Mouse (Mus musculus) hindbrain, embryonic 10.5 days (tissue): ENCODE measurements around the gene Kcnj4. TPM values are rescaled to one million over a fixed set of nuclear protein-coding genes. Genes with fewer than 3 reads are reported as not detected.

Experiments
- polyA plus RNA-seq: library from polyadenylated mRNA; unstranded; fragments of >200 nt; fragmentation: Nextera tagmentation; extraction: Ambion mirVana; gene quantifications from 2 replicates; pipeline ENCODE4 v1.2.1, GENCODE M21; 2016

The Kcnj4 gene
- polyA plus RNA-seq, 1 experiment from 2014 or later = not detected

Other genes with a start within 250 kb of the Kcnj4 start
- gene Baiap2l2, start 219.7 kb downstream of the Kcnj4 start, polyA plus RNA-seq = 1.7 and 2.0 TPM in 2 replicates
- gene Pla2g6, start 176.9 kb downstream of the Kcnj4 start, polyA plus RNA-seq = 24.2 and 25.3 TPM in 2 replicates
- gene Maff, start 158.6 kb downstream of the Kcnj4 start, polyA plus RNA-seq = 0.97 and 1.1 TPM in 2 replicates
- 54.8 and 56.2 TPM in 2 replicates for gene Tmem184b, start 101.7 kb downstream of the Kcnj4 start, polyA plus RNA-seq
- gene Csnk1e, start 49.7 kb downstream of the Kcnj4 start, polyA plus RNA-seq = 148 and 190 TPM in 2 replicates
- 11.4 and 21.5 TPM in 2 replicates for gene Kdelr3, start 11.2 kb upstream of the Kcnj4 start, polyA plus RNA-seq
- gene Ddx17, start 41.5 kb upstream of the Kcnj4 start, polyA plus RNA-seq = 46.9 and 50.1 TPM in 2 replicates
- 1.2 and 1.5 TPM in 2 replicates for gene Dmc1, start 99.9 kb upstream of the Kcnj4 start, polyA plus RNA-seq
- 2.2 and 2.4 TPM in 2 replicates for gene Fam227a, start 153.7 kb upstream of the Kcnj4 start, polyA plus RNA-seq
- gene Cby1, start 154.0 kb upstream of the Kcnj4 start, polyA plus RNA-seq = 71.0 and 91.5 TPM in 2 replicates
- 280 and 301 TPM in 2 replicates for gene Tomm22, start 165.6 kb upstream of the Kcnj4 start, polyA plus RNA-seq
- 18.6 and 20.7 TPM in 2 replicates for gene Josd1, start 182.7 kb upstream of the Kcnj4 start, polyA plus RNA-seq
- 44.7 and 44.8 TPM in 2 replicates for gene Gtpbp1, start 185.6 kb upstream of the Kcnj4 start, polyA plus RNA-seq
- gene Sun2, start 237.3 kb upstream of the Kcnj4 start, polyA plus RNA-seq = 2.0 and 5.0 TPM in 2 replicates